Mouse (Mus musculus): ENCODE results near the gene Kndc1. TPM values are rescaled to one million over a fixed set of nuclear protein-coding genes. Genes with fewer than 3 reads are reported as not detected.

Kndc1 gene
- polyA plus RNA-seq (2012): 0.01 TPM in 1 of 2 replicates, not detected in the other

- H3K27me3 ChIP-seq (ENCODE audit: control insufficient read depth): peaks cover 30% of the 10 kb centered on the region
- no peaks in the 10 kb centered on the region for H3K36me3 ChIP-seq (ENCODE audit: control insufficient read depth)
- TF ChIP-seq TAL1 (IDR thresholded peaks at IDR 0.05; ENCODE audit: low read length) (no peak), GATA1 (IDR thresholded peaks at IDR 0.05; ENCODE audit: low read length) (no peak)
- H3K4me1 ChIP-seq (ENCODE audit: control insufficient read depth): no peaks in the 10 kb centered on the region
- no peak within 1 kb of the TSS for H3K4me3 ChIP-seq (replicated peaks)
- H3K9me3 ChIP-seq (ENCODE audit: control insufficient read depth, low read length): no peaks in the 10 kb centered on the region
These were observed at the start of gene Kndc1 for GRCm38 (mm10) chr7:139894655-139895557. Gene Kndc1 (plus strand): TSS chr7:139894696.

DNA sequence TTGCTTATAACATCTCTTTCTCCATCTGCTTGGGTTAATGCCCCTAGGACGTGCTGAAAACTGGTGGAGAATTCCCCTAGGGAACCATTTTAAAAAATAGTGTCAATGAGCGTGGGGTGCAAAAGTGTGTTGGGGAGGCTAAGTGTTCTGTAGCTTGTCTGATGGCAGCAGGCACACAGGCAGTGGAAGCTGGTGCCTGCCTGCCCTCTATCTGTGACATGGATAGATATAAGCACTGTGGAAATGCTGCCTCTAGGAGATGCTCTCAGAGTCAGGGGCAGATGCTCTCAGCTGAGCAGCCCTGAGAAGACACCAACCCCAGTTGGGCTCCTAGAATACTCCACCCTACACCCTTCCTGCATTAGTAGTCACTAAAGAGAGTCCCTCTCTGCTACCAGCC lies 49.4 kb upstream of the Kndc1 start:
- no peak overlapping the region for H3K4me3 ChIP-seq (replicated peaks)
- TF ChIP-seq GATA1 (IDR thresholded peaks at IDR 0.05; ENCODE audit: low read length): no peak
- no peak for TF ChIP-seq TAL1 (IDR thresholded peaks at IDR 0.05; ENCODE audit: low read length)

DNA sequence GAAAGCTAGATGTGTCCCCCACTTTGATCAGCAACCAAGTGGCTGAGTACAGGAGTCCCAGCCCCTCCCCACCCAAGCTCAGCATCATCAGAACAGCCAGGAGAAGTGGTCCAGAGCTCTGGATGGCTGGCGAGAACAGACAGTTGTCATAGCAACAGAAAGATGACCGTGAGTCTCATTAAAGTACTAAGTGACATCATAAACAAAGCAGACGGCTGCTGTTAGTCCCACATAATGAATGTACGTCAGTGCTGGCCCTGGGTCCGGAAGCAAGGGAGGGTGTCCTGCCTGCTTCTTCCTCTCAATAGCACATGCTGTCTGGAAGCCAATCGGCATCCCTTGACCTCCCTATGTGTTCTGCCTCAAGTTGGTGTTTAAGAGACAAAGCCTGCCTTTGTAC lies 44.3 kb upstream of the Kndc1 start:
- H3K36me3 ChIP-seq (ENCODE audit: control insufficient read depth): no peaks in the 10 kb centered on the region

More for the DNA sequence above, 49.4 kb upstream of the Kndc1 start:
- H3K4me1 ChIP-seq (ENCODE audit: control insufficient read depth): no peaks in the 10 kb centered on the region
- no peaks in the 10 kb centered on the region for H3K9me3 ChIP-seq (ENCODE audit: control insufficient read depth, low read length)
- H3K36me3 ChIP-seq (ENCODE audit: control insufficient read depth): no peaks in the 10 kb centered on the region
- H3K27me3 ChIP-seq (ENCODE audit: control insufficient read depth): no peaks in the 10 kb centered on the region

GRCm38 (mm10) chr7:139850677-139851076 lies 43.8 kb upstream of the Kndc1 start:
- no peaks in the 10 kb centered on the region for H3K36me3 ChIP-seq (ENCODE audit: control insufficient read depth)
- no peaks in the 10 kb centered on the region for H3K4me1 ChIP-seq (ENCODE audit: control insufficient read depth)
- no peak overlapping the region for H3K4me3 ChIP-seq (replicated peaks)
- H3K9me3 ChIP-seq (ENCODE audit: control insufficient read depth, low read length): no peaks in the 10 kb centered on the region
- no peaks in the 10 kb centered on the region for H3K27me3 ChIP-seq (ENCODE audit: control insufficient read depth)
- TF ChIP-seq TAL1 (IDR thresholded peaks at IDR 0.05; ENCODE audit: low read length): no peak
- TF ChIP-seq GATA1 (IDR thresholded peaks at IDR 0.05; ENCODE audit: low read length): no peak

More for the DNA sequence above, 44.3 kb upstream of the Kndc1 start:
- Histone ChIP-seq H3K4me3 (replicated peaks) (no peak overlapping the region), H3K9me3 (ENCODE audit: control insufficient read depth, low read length) (no peaks in the 10 kb centered on the region), H3K4me1 (ENCODE audit: control insufficient read depth) (no peaks in the 10 kb centered on the region), H3K27me3 (ENCODE audit: control insufficient read depth) (no peaks in the 10 kb centered on the region)
- no peak for TF ChIP-seq GATA1 (IDR thresholded peaks at IDR 0.05; ENCODE audit: low read length)
- TF ChIP-seq TAL1 (IDR thresholded peaks at IDR 0.05; ENCODE audit: low read length): no peak

- no peak for TF ChIP-seq GATA1 (IDR thresholded peaks at IDR 0.05; ENCODE audit: low read length)
- no peak for TF ChIP-seq TAL1 (IDR thresholded peaks at IDR 0.05; ENCODE audit: low read length)
- H3K4me3 ChIP-seq (replicated peaks): no peak overlapping the region
- H3K27me3 ChIP-seq (ENCODE audit: control insufficient read depth): no peaks in the 10 kb centered on the region
- H3K9me3 ChIP-seq (ENCODE audit: control insufficient read depth, low read length): no peaks in the 10 kb centered on the region
- no peaks in the 10 kb centered on the region for H3K4me1 ChIP-seq (ENCODE audit: control insufficient read depth)
- H3K36me3 ChIP-seq (ENCODE audit: control insufficient read depth): no peaks in the 10 kb centered on the region
These were observed 43.4 kb upstream of the Kndc1 start for GRCm38 (mm10) chr7:139851098-139851497.

- Histone ChIP-seq H3K27me3 (ENCODE audit: control insufficient read depth) (no peaks in the 10 kb centered on the region), H3K4me3 (replicated peaks) (no peak overlapping the region), H3K9me3 (ENCODE audit: control insufficient read depth, low read length) (no peaks in the 10 kb centered on the region), H3K4me1 (ENCODE audit: control insufficient read depth) (no peaks in the 10 kb centered on the region), H3K36me3 (ENCODE audit: control insufficient read depth) (no peaks in the 10 kb centered on the region)
- TF ChIP-seq TAL1 (IDR thresholded peaks at IDR 0.05; ENCODE audit: low read length) (no peak), GATA1 (IDR thresholded peaks at IDR 0.05; ENCODE audit: low read length) (no peak)
These were observed 39.2 kb upstream of the Kndc1 start for GRCm38 (mm10) chr7:139855261-139855660.

DNA sequence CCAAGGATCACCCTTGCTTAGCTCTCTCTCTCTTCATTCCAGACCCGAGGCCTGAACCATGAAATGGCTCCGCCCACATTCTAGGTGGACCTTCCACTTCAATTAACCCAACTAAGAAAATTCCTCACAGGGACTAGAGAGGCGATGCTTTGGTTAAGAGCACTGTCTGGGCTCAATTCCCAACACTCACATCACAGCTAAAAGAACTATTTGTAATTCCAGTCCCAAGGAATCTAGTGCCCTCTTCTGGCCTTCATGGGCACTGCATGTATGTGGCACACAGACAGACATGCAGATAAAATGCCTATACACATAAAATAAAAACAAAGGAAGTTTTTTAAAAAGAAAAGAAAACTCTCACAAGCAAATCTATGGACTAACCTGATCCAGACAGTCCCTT lies 33.1 kb upstream of the Kndc1 start:
- no peak for TF ChIP-seq GATA1 (IDR thresholded peaks at IDR 0.05; ENCODE audit: low read length)
- no peak for TF ChIP-seq TAL1 (IDR thresholded peaks at IDR 0.05; ENCODE audit: low read length)
- no peaks in the 10 kb centered on the region for H3K36me3 ChIP-seq (ENCODE audit: control insufficient read depth)
- no peaks in the 10 kb centered on the region for H3K27me3 ChIP-seq (ENCODE audit: control insufficient read depth)
- no peak overlapping the region for H3K4me3 ChIP-seq (replicated peaks)
- H3K9me3 ChIP-seq (ENCODE audit: control insufficient read depth, low read length): no peaks in the 10 kb centered on the region
- no peaks in the 10 kb centered on the region for H3K4me1 ChIP-seq (ENCODE audit: control insufficient read depth)

GRCm38 (mm10) chr7:139863076-139863475 lies 31.4 kb upstream of the Kndc1 start:
- Histone ChIP-seq H3K9me3 (ENCODE audit: control insufficient read depth, low read length) (no peaks in the 10 kb centered on the region), H3K4me1 (ENCODE audit: control insufficient read depth) (no peaks in the 10 kb centered on the region), H3K27me3 (ENCODE audit: control insufficient read depth) (no peaks in the 10 kb centered on the region), H3K4me3 (replicated peaks) (no peak overlapping the region), H3K36me3 (ENCODE audit: control insufficient read depth) (no peaks in the 10 kb centered on the region)
- TF ChIP-seq GATA1 (IDR thresholded peaks at IDR 0.05; ENCODE audit: low read length): no peak
- TF ChIP-seq TAL1 (IDR thresholded peaks at IDR 0.05; ENCODE audit: low read length): no peak

DNA sequence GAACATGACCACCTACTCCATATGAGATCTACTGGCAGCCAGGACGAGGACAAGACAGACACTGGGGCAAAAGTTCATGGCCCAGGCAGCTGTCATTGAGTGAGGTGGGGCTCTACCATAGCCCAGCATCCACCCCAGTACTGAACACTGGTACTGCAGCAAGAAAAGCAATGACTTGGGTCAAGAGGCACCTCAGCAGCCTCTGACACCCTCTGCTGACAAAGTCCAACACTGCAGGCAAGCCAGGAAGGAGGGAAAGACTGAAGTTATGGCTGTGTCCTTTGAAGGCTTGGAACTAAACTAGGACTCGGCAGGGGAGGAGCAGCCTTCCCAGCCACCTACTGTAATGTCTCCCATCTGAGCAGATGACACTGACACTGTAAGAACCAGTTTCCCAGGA lies 30.2 kb upstream of the Kndc1 start:
- TF ChIP-seq TAL1 (IDR thresholded peaks at IDR 0.05; ENCODE audit: low read length): no peak
- TF ChIP-seq GATA1 (IDR thresholded peaks at IDR 0.05; ENCODE audit: low read length): no peak
- H3K27me3 ChIP-seq (ENCODE audit: control insufficient read depth): no peaks in the 10 kb centered on the region
- no peaks in the 10 kb centered on the region for H3K4me1 ChIP-seq (ENCODE audit: control insufficient read depth)

More for the DNA sequence above, 30.2 kb upstream of the Kndc1 start:
- H3K9me3 ChIP-seq (ENCODE audit: control insufficient read depth, low read length): no peaks in the 10 kb centered on the region
- no peaks in the 10 kb centered on the region for H3K36me3 ChIP-seq (ENCODE audit: control insufficient read depth)
- H3K4me3 ChIP-seq (replicated peaks): no peak overlapping the region
